Mouse (Mus musculus): Measurements from ENCODE around the gene Stard3.

The Stard3 gene

DNA sequence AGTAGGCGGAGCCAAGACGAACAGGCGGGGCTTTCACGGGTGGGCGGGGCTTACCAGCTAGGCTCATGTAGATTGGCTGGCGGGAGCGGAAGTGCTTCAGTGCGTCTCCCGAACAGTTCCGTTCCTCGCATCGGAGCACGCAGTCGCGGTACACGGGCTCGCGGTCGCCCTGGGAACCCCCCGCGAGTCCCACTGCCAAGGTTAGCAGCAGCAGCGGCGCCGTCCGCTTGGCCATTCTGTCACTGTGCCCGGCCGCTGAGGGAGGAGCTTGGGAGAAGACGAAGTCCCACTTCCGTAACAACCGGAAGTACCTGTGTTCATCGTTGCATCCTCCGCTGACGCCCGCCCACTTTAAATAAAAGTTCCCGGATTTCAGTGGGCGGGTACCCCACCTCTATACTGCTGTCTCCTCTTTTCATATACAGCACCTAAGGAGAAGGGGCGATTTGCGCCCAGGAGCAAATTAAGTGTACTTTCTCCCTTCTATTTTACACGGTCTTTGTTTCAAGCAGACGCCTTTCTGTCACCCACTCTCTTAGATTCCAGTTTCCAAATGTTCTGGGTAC, 42.1 kb downstream of the Stard3 start, which contains the start of gene Pgap3:
Gene Pgap3 (minus strand): TSS at position 330 of the 566 bp plus-strand sequence.
- peak; percentile 79 for DNase-seq (ENCODE audit: low read depth)

- no peak for DNase-seq (ENCODE audit: low read depth)
Observed at GRCm38 (mm10) chr11:98400816-98401215, 42.6 kb downstream of the Stard3 start.

- no peak for DNase-seq (ENCODE audit: low read depth)
Observed at GRCm38 (mm10) chr11:98406621-98407020, 48.5 kb downstream of the Stard3 start.

GRCm38 (mm10) chr11:98408872-98409271, 50.7 kb downstream of the Stard3 start:
- no peak for DNase-seq (ENCODE audit: low read depth)

GRCm38 (mm10) chr11:98409341-98409822, 51.2 kb downstream of the Stard3 start:
- DNase-seq (ENCODE audit: low read depth) = no peak

GRCm38 (mm10) chr11:98412273-98412796, 54.2 kb downstream of the Stard3 start, which contains the start of gene Erbb2:
Gene Erbb2 (plus strand): TSS chr11:98412470.
- DNase-seq (ENCODE audit: low read depth) = no peak

DNA sequence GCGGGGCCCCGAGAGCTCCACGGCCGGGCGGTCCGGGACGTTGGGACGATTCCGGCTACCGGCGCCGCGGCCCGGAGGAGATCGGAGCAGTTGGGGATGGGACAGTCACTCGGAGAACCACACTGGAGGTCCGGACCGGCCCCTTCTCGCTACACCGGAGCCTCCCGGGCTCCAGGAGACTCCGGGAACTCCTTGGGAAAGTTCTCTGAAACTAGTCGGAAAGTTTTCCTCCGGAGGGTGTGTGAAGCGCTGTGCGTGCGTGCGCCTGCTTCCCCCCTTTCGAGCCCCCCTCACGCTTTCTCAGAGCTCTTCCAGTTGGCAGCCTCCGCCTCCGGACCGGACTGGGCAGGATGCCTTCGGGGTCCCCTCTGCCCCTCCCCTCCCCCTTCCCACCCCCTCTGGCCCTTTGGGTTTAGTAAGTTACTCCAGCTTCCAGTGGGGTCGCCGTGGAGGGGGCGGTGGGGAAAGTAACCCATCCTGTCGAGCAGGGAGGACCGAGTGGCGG, 54.7 kb downstream of the Stard3 start:
- no peak for DNase-seq (ENCODE audit: low read depth)

DNA sequence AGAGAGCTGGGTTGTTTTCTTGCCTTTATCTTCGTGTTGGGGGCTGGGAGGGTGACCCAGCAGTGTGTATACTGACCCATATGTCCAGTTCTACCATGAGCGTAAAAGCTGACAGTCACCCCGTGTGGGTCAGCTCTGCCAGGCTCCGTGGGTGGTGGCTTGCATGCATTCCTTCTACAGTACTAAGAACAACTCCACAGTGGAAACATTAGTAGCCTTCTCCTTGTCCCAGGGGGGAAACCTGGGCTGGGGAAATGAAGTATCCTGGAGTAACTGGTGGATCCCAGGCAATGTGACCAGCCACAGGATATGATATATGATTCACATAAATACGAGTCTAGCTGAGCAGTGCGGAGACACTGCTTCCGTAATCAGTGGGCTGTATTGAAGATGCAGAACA, 55.6 kb downstream of the Stard3 start:
- no peak for DNase-seq (ENCODE audit: low read depth)

DNA sequence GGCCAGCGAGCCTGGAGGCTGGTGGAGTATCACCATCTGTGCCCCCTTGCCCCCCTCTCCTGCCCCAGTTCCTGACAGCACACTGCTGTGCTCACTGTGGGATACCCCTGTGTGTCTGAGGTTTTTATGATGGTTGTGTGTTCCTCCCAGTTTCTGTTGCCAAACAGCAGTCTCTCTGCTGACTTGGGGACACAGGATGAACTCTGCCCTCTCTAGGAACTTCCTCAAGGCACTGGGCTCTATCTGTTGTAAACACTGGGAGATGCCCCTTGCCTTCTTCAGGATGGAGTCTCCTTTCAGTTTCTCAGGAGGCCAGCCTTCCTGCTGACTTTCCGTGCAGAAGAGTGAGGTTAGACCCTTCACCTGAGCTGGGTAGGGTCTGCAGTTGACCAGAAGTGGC, 56.0 kb downstream of the Stard3 start:
- no peak for DNase-seq (ENCODE audit: low read depth)

GRCm38 (mm10) chr11:98417074-98417473, 58.9 kb downstream of the Stard3 start:
- DNase-seq (ENCODE audit: low read depth) = no peak

DNA sequence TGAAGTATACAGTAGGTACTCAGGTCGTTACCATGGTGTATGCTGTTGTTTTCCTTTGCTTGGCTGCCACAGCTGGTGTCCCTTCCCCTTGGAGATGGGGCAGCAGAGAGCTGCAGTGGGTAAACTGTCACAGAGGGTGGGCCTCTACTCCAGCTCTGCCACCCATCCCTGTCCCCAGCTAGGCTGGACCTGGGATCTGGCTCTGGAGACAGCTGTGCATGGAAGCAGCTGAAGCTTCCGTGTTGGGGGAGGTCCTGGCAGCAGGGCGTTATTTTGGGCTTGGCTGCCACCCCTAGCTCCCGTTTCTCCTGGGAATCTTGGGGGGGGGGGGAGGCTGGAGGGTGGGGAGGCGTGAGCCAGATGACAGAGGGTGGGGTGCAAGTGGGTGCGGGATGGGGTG, 60.1 kb downstream of the Stard3 start:
- no peak for DNase-seq (ENCODE audit: low read depth)

GRCm38 (mm10) chr11:98418939-98419547, 60.9 kb downstream of the Stard3 start:
- no peak for DNase-seq (ENCODE audit: low read depth)

DNA sequence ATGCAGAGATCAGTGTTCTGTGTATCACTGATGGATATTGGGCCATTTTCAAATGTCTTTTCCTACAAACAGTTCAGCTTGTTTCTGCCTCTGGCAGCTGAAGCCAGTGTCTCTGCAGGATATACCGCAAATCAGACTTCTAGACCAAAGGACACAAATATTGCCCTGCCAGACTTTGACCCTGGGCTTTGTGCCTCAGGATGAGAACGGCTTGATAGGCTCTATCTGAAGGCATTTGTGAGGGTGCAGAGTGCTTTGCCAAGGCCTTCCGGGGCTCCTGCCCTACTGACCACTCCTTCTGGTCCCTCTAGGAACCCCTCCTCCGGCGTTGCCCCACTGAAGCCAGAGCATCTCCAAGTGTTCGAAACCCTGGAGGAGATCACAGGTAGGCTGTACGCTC, 68.4 kb downstream of the Stard3 start:
- DNase-seq (ENCODE audit: low read depth) = no peak

- no peak for DNase-seq (ENCODE audit: low read depth)
Observed at GRCm38 (mm10) chr11:98428436-98428835, 70.3 kb downstream of the Stard3 start.

All from c-Kit-positive CD71-negative TER-119-negative erythroid progenitor cells, embryonic 14.5 days (primary cell).